Mouse (Mus musculus): ENCODE results near the gene Trim44.
A peak's percentile ranks its signal among the peaks of the same experiment; 100 is the strongest.

Gene Trim44

DNA sequence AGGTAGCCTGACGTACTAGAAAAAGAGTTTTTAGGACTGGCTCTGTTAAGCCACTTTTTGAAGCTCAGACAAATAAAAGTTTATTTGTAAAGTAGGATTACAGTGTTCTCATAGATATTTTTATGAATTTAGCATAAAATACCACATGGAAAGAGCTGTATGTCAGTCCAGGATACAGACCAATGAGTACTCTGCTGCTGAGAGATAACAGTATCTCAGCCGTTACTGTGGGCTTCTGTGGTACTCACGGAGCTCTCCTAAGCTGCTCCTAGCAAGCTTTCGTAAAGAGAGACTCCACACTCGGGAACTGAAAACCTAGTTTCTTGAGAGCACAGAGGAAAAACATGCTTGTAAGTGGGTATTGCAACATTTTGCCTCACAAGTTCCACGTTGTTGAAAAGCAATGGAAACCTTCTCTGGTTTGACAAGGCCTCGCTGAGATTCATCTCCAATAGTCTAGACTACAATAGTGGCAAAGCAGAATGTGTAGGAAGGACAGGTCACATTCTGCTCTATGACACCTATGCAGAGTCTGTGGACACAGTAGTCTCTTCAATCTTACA is 41.6 kb downstream of the Trim44 start:
- peak; percentile 79 for DNase-seq (ENCODE audit: extremely low read depth, low read depth)

DNA sequence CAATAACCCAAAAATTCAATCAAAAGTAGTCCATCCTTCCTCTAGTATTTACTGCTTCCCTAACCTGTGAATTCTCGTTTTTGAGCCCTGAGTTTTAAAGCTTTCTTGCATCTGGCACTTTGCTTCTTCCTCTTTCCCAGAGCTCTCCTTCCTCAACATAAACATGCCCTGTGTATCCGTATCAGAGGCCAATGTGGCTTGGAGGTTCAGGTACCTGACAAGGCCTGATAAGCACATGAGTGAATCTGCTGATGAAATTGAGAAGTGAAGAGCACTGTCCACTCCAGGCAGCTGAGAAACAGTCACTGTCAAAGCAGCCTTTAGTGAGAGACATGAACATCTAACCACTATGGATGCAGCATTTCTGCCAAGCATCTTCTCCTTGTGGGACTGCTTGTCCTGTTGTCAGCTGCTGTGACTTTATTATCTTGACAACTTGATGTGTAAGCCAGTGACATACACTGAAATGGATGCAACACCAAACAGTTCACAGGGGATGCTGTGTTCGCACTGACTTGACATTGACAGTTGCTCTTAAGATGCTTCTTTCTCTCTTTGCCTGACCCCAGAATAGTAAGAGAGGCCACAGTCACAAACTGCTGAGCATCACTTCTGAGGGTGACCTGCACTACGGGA is 42.9 kb downstream of the Trim44 start:
- peak; percentile 93 for DNase-seq (ENCODE audit: extremely low read depth, low read depth)

DNA sequence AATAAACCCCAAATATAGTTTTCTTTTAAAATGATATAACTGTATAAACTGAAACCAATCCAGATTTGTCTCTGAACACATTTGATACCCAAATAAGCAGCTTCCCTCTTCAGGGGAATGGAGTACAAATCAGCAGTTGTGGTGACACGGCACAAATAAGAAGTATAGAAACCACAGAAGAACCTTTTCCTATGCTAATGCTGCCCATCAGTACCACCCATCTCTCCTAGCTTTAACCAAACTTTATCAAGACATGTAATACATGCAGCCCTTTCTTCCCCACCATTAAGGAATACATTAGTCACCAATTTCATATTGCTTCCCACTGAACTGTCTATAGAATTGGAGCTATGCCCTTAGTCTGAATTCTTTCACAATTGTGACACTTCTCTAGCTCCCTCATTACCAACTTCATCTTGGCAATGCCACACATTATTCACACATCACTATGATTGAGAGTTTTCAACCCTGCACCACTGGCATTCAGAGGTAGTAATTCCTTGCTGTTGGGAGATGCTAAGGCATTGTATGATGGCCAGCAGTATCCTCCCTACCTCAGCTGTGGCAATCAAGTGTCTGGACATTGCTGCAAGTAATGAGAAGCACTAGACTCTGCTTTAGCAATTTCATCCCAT is 44.6 kb downstream of the Trim44 start:
- no peak for DNase-seq (ENCODE audit: extremely low read depth, low read depth)

DNA sequence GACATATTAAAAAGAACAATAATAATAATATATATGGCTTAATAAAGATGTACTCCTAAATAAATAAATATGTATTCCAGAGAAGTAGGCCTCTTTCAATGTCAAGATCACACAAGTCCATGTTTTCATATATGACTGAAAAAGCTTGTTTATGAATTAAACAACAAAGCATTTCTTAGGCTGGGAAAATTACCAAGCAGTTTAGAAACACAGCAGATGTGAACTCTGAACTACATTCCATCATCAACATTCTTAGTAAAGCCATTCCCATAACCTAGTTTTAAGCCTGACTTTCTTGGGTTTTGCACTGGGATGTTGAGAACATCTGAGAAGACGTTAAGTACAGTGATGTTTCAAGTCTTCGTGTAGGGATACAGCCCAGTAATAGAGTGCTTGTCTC is 45.4 kb downstream of the Trim44 start:
- no peak for DNase-seq (ENCODE audit: extremely low read depth, low read depth)

DNA sequence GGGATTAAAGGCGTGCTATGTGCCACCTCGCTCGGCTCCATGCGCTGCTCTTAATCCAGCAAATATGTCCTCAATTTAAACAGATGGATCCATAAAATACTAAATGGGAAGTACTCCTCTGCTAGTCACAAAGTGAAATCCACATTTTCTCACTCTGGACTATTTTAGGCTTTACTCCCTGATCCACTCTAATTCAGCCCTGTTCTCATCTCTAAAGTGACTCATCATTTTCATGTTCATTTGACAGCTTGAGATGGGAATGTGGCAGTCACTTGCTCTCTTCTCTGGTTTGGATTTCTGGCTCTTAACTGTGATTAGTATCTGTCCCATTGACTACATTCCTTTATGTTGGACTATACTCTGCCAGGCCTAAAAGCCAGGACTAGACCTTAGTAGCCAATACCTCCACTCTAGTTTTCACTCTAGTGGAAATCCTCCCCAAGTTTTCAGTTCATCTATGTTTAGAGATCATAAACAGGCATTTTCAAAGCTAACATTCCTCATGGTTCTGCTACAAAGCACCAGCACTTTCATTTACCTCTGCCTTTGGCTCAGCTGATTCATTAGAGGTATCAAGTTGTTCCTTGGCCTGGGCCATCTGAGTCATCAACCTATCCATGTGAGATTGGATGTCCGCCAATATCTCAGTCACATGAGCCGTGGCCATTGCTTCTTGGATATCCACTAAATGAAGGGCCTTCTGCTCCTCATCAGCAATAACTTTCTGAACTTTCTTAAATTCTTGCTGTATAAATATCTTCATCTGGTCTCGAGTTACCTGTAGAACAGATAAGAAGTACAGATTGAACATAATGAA is 50.5 kb downstream of the Trim44 start:
- no peak for DNase-seq (ENCODE audit: extremely low read depth, low read depth)

DNA sequence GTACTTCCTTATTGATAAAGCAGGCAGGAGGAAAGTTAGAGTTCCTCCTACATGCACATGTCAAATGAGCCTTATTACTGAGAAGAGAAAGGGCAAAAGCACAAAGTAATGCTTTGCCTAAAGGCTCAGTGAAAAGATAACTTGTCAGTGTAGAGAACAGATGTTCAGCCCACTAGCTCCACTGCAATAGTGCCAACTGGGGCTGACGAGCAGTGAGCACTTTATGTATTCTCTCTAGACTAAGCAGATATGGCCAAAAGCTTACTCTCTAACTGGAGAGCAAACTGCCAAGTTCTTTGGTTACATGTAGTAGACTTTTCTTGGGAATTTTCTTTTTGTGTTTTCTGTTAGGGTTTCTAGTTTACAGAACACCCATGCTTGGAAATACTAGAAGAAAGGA is 53.6 kb downstream of the Trim44 start:
- DNase-seq (ENCODE audit: extremely low read depth, low read depth) = no peak

DNA sequence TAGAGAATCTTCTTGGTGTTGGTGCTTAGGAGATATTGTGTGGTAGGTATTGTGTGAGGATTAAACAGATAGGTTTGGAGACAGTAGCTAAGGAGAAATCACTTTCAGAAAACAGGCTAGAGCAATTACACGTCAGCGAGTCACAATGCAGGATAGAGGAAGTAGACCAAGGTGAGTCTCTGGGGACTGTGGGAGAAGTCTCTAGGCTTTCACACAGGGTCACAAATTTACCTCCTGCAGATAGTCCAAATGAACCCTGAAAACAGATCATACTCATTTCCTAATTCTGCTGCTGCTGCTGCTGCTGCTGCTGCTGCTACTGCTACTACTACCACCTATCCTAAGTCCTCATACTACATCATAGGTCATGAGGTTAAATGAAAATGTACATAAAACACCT is 66.2 kb downstream of the Trim44 start:
- DNase-seq (ENCODE audit: extremely low read depth, low read depth) = no peak

DNA sequence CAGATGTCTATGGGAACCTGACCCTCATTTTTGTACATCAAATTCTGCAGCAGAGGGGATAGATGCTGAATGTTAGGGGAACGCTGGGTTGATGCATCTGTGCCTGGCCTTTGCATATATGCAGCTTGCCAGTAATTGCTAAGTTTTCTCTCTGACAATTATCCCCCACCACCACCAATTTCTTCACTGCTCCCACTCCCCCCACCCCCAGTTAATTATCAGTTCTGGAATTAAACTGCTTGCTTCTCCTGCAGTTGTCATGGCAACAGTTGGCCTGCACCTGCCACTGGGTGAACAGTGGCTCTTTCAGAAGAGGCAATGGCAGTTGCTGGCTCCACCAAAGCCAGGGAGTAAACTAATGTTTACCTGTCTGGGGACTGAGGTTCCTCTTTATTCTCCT is 70.8 kb downstream of the Trim44 start:
- no peak for DNase-seq (ENCODE audit: extremely low read depth, low read depth)

DNA sequence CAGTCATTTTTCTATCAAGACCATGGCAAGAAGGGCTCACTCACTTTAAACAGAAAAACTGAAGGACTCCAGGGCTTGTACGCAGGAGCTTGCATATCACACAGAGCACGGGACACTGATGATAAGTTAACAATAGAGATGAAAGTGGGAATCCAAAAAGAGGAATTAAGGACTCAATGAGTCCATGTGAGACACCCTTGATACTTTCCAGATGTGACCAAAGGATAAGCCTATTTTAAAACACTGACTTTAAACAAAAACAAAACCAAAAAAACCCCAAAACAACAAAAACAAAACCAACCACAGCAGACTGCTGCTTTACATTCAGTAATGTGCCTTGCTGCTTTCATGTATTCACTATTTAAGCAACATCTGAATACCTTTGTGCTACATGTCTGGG is 75.7 kb downstream of the Trim44 start:
- DNase-seq (ENCODE audit: extremely low read depth, low read depth) = no peak

DNA sequence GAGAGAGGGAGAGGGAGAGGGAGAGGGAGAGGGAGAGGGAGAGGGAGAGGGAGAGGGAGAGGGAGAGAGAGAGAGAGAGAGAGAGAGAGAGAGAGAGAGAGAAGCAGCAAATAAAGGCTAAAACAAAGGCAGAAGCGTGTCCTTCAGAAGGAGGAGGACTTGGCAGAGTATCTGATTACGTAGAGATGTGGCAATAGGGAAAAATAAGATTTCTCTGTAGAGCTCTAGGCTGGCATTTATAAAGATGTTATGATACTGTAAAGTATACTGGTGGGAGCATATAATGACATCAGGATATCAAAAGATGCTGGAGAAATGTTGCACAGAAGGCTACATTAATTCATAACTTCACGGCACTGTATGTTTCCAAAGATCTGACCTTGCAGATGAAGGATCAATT is 76.5 kb downstream of the Trim44 start:
- no peak for DNase-seq (ENCODE audit: extremely low read depth, low read depth)

DNA sequence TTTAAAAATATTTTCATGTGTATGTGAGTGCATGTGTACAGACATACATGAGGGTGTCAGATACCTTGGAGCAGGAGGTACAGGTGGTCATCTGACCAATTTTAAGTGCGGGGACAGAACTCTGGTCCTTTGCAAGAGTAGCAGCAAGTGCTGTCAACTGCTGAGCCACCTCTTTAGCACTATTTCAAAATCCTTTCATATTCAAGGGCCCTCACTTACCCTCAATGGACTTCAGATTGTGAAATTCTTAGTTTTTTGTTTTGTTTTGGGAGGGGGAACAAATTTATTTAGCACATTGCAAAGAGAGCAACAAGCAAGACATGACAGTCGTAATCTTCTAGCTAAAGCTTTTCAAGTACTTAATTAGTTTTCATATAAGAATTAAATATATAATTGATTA is 81.7 kb downstream of the Trim44 start:
- DNase-seq (ENCODE audit: extremely low read depth, low read depth) = no peak

DNA sequence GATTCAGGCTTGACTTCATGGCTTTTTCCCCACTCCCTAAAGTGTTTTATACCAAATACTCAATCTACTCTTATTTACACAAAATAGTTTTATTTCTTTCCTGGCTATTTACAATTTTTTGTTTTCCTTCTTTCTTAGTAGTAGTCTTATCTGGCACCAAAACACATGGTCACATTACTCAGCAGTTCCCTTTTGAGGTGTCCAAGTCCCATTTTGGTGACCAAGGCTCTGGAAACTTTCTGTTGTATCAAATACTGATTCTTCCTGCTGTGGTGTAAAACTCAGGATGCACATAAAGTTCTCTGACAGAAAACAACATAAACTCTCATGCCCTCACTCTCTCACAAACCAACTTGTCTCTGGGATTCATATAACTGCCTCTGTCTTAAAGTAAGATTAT is 83.3 kb downstream of the Trim44 start:
- no peak for DNase-seq (ENCODE audit: extremely low read depth, low read depth)

DNA sequence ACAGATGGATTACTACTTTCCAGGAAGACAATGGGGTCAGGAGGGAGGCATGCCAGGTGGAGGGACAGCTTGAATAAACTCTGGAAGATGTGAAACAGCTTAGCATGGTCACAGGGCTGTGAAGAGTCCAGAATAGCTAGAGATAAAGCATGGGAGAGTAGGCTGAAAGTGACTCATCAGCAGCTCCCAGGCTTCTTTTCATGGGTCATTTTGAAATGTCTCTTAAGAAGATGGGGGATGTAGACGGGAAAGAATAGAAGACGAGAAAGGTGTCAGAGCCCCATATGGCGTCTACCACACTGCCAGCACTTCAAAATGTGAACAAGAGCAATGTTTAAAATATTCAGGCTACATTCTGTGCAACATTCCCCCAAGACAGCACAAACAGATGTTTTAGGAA is 91.1 kb downstream of the Trim44 start:
- no peak for DNase-seq (ENCODE audit: extremely low read depth, low read depth)

DNA sequence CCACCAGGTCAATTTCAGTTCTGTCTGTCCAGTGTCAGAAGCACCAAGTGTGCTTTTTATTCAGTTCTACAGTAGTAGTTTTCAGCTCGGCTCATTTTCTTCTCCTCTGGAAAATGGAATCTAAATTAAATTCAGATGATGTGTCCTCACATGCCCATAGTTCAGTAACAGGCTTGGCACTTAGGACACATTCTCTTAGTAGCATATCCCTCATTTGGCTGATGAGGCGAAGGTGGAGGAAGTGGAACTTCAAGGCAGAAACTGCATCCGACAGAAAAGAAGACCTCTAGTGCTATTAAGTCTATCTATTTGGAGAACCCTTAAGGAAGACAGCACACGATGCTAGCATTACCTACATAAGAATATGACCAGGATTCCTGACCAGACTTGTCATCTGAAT is 92.5 kb downstream of the Trim44 start:
- no peak for DNase-seq (ENCODE audit: extremely low read depth, low read depth)

DNA sequence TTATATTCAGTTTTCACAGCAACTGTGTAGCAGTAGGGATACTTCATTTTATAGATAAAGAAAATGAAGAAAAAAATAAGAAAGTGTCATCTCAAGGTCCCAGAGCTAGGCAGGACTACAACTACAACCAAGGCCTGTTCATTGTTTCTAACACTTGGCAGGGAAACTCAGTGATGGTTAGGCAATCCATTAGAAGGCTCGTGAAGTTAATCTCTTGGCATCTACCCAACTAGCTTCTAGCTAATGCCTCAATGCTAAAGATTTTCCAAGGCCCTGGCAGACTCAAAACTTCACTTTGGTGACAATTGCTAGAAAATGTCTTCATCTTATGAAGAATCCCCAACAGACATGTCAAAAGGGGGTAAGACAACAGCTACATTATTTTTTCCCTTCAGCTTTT is 93.0 kb downstream of the Trim44 start:
- no peak for DNase-seq (ENCODE audit: extremely low read depth, low read depth)

DNA sequence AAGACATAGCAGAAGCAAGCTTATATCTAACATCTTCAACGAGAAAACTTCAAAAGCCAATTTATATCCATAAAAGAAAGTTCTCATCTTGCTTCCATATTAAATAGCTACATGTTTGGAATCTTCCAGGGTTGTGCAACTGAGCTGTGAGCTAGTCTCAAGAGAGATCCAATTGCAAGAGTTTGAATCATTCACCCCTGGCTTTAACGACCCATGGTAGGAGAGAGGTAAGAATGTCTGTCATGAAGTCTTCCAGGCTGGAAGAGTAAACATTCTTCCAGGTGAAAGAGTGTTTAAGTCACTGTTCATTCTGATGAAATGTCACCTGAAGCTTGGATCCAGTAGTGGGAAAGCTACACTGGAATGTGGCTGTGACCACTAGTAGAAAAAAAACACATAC is 93.6 kb downstream of the Trim44 start:
- DNase-seq (ENCODE audit: extremely low read depth, low read depth) = no peak

DNA sequence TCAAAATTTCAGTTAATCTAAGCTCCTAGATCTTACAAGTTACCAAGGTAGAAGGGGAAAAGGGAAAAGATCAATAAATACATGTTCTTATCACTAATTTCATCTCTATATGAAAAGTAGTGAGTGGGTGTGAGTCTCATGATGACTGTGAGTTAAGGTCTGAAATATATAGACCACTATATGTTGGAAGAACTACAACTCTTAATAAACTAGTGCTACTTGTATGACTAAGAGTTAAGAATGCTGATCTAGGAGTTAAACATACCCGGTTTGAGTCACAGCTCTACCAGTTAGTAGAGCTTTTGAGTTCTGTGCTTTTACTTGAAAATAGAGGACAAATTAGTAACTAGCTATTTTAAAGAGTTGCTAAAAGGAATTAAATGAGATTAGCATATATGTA is 94.7 kb downstream of the Trim44 start:
- no peak for DNase-seq (ENCODE audit: extremely low read depth, low read depth)

DNA sequence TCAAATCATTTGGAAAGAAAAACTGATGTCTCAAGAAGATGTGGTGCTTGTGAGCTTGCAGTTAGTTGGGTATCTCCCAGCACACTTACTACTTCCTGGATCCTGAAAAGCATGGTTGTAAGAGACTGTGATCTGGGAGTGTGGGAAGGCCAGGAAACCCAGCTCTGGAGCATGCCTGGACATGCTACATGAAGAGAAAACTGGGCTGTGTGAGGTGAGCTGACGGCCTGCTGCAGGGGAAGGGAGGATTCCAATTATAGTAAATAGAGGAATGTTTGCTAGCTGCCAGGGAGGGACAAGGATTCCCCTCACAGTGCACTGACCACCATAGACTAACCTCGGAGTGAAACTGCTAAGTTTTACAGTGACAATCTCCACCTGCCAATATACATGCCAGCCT is 104.4 kb downstream of the Trim44 start:
- no peak for DNase-seq (ENCODE audit: extremely low read depth, low read depth)

DNA sequence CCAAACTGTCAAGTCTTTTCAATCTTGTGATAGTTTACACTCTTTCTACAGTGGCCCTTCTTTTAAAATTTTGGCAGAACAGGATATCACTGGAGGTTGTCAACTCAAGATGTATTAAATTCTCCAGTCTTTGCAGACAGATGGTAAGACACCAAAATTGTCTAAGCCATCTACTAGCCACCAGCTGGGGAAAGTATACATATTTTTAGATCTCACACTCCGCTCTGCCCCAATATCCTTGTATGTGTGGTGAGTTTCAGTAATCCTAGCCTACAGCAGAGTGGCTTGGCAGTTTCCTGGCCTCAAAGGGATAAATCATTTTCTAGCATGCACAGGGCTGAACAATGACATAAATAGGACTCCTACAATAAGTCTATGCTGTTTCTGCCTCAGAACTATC is 105.1 kb downstream of the Trim44 start:
- no peak for DNase-seq (ENCODE audit: extremely low read depth, low read depth)

DNA sequence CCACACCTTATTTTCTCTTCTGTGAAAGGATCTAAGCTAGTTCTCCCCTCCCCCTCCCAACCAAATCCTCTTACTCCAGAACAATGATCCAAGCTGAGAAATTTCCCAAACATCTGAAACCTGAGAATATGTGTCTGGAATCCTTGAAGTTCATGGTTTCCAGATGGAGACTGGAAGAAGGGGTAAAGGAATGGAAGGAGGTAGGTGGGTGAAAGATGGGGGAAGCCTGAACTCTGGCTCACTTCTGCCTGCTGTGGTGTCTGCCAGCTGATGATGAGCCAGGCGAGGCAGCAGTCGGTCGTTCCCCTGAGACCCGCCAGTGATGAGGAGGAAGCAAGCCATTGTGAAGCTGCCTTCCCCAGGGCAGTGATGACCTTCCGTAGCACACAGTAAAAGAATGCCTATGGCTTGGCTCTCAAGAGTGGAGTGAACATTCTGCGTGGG is 112.8 kb downstream of the Trim44 start:
- no peak for DNase-seq (ENCODE audit: extremely low read depth, low read depth)

DNA sequence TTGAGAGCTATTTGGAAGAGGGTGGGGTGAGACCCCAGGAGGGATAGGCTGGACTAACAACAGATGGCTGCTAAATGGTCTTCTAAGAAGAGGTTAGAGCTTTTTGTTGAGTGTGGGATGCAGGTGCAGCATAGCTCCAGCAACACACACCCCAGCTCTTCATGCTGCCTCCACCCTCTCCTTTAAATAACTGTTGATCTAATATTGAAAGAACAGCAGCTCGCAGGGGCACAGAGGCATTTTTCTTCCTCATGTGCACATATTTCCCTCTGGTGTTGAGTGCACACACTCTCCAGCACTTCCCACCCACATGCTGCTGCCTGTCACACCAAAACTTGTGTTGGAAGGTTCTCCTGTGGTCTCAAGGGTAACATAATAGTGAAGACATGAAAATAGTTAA is 114.4 kb downstream of the Trim44 start:
- DNase-seq (ENCODE audit: extremely low read depth, low read depth) = no peak

DNA sequence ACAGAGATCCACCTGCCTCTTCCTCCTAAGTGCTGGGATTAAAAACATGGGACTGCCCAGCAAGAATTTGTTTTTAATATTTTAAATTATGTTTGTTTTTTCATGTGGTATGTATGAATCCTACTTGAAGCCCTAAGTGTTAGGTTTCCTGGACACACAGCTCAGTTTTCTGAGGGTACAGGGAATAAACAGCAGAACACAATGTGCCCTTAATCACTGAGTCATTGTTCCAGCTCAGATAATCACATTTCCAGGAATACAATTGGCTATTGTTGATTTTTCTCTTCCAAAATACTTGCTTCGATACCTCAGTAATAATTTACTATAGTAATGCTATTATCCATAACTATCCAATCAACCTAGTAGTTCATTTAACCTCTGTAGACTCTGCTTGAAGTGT is 115.6 kb downstream of the Trim44 start:
- DNase-seq (ENCODE audit: extremely low read depth, low read depth) = no peak

All from MEL-GATA-1-ER (cell line).